Mouse (Mus musculus) embryonic fibroblast, embryonic 13.5 days (primary cell): Measurements from ENCODE around the gene Fam163b. TPM values are rescaled to one million over a fixed set of nuclear protein-coding genes. Genes with fewer than 3 reads are reported as not detected.

Source experiments
- H3K27ac ChIP-seq: 2 replicates; pipeline ENCODE4 v1.5.1; 2012; ENCODE audit warnings: low read length, control low read depth, inconsistent platforms; ENCODE audit not compliant: insufficient read depth
- H3K4me1 ChIP-seq: 2 replicates; pipeline ENCODE4 v1.6.1; 2011; ENCODE audit warnings: low read length; ENCODE audit not compliant: control insufficient read depth, insufficient read depth
- H3K4me3 ChIP-seq: 2 replicates; pipeline ENCODE4 v1.5.1; 2011; ENCODE audit warnings: mild to moderate bottlenecking, control low read depth, low read length; ENCODE audit not compliant: insufficient read depth
- CTCF ChIP-seq: IDR thresholded peaks from 2 replicates; pipeline ENCODE4 v1.5.1; 2011; ENCODE audit warnings: mild to moderate bottlenecking, control low read depth, low read length, moderate library complexity, borderline replicate concordance; ENCODE audit not compliant: insufficient read depth
- POLR2A ChIP-seq: IDR thresholded peaks from 2 replicates; pipeline ENCODE4 v1.6.1; 2011; ENCODE audit warnings: low read depth, mild to moderate bottlenecking, control low read depth, low read length, moderate library complexity
- polyA plus RNA-seq: library from polyadenylated mRNA; stranded (reverse); fragments of >200 nt; gene quantifications from 2 replicates; pipeline ENCODE4 v1.2.4, GENCODE M21; 2011; ENCODE audit warnings: low read depth; ENCODE audit not compliant: missing spikeins, insufficient read length

Fam163b gene
- polyA plus RNA-seq, 1 experiment = not detected

DNA sequence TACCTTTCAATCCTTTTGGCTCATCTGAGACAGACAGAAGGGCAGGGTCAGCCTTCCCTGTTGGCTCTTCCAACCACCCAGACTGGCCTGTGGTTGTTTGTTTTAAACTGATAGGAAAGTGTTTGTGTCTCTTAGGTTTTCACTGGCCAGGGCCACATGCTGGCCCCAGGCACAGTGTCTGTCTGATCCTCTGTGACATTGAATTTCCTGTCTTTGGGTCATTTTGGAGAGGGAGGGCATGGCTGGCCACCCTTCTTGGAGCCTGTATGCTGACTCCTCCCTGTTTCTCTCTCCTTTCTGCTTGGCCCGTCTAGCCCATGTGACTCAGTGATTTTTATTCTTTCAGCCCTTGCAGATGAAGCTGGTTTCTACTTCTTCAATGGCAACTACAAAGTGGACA, 53.1 kb downstream of the Fam163b start:
- no peak overlapping the region for H3K4me3 ChIP-seq
- TF ChIP-seq CTCF = no peak
- no peak for TF ChIP-seq POLR2A
- H3K27ac ChIP-seq = no peak overlapping the region
- H3K4me1 ChIP-seq = no peaks in the 10 kb centered on the region

DNA sequence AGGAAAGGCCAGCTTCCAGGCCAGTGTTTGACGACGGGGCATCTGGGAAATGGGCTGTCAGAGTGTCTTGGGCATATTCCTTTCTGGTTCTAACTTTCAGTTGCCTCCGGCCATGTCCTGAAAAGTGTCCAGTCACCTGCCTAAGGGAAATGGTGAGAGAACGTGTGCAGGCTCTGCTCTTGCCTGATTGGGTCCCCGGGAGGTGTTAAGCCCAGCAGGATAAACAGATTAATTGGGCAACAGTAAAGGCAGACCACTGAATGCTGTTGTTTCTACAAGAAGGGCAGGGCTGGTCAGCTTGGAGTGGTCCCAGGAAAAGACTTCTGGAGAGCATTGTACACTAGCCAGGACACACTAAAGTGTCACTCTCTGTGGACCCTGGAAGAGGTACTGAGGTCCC, 53.6 kb downstream of the Fam163b start:
- H3K4me1 ChIP-seq = no peaks in the 10 kb centered on the region
- no peak overlapping the region for H3K27ac ChIP-seq
- no peak overlapping the region for H3K4me3 ChIP-seq
- TF ChIP-seq CTCF = no peak
- no peak for TF ChIP-seq POLR2A

DNA sequence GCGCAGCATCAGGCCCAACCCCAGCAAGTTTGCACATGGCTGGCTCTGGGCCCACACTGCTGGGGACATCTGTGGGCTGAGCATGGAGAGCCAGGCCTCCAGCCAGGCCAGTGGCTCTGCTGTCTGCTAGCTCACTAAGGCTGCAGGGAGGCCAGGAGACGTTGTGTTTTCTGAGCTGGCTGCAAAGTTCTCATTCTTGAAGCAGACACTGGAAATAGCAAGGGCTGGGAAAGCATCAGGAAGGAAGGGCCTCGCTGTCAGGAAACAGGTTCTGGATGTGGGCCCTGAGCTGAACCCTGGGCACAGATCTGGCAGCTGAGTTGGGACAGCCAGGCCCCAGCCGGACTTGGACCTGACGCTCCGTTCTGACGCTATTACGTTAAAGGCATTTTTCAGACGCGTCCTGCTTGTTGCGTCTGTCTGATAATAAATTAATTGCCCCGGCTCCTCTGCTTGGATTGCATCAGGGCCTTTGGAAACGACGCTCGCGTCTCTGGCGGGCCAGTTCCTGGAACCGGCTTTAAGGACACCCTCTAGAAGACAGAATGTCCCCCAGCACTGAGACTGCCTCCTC, 54.1 kb downstream of the Fam163b start:
- Histone ChIP-seq H3K4me3 (no peak overlapping the region), H3K4me1 (no peaks in the 10 kb centered on the region), H3K27ac (no peak overlapping the region)
- no peak for TF ChIP-seq CTCF
- no peak for TF ChIP-seq POLR2A

DNA sequence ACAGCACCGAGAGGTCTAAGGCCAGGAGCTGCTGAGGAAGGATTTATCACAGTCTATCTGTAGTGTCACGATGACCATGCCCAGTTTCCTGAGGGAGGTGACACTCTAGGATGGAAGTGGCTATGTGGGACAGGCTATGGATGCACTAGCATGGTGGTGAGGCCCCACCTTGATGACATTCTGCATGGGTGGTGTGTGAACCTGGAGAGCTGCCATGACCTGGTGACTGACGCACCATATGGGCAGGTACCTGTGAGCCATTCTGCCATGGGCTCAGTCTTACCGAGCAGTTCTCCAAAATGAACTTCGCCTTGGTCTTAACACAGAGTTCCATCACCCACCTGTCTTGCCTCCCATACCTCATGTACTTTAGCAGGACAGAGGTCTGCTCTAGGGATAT, 54.7 kb downstream of the Fam163b start:
- no peaks in the 10 kb centered on the region for H3K4me1 ChIP-seq
- no peak for TF ChIP-seq CTCF
- no peak for TF ChIP-seq POLR2A
- no peak overlapping the region for H3K4me3 ChIP-seq
- H3K27ac ChIP-seq = no peak overlapping the region

DNA sequence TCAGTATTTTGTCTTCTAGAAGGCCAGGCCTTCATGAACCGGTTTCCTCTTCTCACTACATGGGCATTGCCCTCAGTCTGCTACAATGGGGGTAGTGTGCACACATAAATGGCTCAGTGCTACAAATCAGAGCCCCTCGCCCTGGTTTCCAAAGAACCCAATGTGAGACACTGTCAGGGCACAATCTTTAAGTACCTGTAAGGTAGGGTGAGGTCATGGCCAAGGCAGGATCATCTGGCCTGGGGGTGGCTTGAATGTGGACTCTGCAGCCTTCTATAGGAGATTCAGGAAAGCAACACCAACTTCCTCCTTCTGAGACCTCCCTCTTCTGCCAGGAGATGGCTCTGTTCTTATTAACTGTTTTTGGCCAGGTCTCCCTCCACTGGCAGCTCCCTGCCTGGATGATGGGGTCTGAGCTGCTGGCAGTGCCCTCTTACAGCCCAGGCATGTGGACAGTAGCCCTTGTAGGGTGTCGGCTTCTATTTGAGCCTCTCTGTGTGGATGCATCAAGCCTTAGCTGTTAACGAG, 55.7 kb downstream of the Fam163b start:
- no peak overlapping the region for H3K4me3 ChIP-seq
- no peaks in the 10 kb centered on the region for H3K4me1 ChIP-seq
- TF ChIP-seq CTCF (no peak), POLR2A (no peak)
- H3K27ac ChIP-seq = no peak overlapping the region

DNA sequence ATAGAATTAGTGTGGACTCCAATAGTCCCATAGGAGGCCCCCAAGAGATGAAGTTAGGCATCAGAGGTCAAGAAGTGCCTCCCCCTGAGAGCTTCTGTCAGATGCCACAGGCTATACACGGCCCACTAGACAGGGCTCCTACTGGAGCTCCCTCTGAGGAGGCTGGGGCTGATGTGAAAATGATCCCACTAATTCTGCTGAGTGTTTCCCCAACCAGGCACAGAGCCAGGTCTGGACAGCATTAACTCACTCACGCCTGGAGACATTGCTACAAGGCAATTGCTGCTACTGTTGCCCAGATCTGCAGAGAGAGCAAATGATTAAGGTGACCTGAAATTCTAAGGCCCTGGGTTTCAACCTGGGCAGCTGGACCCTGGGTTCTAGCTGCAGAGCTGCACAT, 56.5 kb downstream of the Fam163b start:
- H3K4me3 ChIP-seq = no peak overlapping the region
- no peak for TF ChIP-seq CTCF
- TF ChIP-seq POLR2A = no peak
- H3K27ac ChIP-seq = no peak overlapping the region
- H3K4me1 ChIP-seq = no peaks in the 10 kb centered on the region

DNA sequence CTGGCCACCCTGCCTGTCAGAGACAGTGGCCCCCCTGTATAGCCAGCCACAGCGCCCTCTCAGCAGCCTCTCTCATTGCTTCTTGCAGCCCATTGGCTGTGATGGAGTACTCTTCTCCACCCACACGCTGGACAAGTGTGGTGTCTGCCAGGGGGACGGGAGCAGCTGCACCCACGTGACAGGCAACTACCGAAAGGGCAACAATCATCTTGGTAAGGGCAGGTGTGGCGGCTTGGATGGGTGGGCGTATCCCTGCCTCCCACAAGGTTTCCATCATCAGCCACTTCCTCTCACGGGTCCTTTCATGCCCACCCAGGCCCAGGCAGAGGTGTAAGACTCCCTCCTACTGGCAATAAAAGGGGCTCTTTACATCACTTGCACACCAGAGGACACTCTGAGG, 57.3 kb downstream of the Fam163b start:
- Histone ChIP-seq H3K4me1 (no peaks in the 10 kb centered on the region), H3K4me3 (no peak overlapping the region), H3K27ac (no peak overlapping the region)
- TF ChIP-seq CTCF (no peak), POLR2A (no peak)

DNA sequence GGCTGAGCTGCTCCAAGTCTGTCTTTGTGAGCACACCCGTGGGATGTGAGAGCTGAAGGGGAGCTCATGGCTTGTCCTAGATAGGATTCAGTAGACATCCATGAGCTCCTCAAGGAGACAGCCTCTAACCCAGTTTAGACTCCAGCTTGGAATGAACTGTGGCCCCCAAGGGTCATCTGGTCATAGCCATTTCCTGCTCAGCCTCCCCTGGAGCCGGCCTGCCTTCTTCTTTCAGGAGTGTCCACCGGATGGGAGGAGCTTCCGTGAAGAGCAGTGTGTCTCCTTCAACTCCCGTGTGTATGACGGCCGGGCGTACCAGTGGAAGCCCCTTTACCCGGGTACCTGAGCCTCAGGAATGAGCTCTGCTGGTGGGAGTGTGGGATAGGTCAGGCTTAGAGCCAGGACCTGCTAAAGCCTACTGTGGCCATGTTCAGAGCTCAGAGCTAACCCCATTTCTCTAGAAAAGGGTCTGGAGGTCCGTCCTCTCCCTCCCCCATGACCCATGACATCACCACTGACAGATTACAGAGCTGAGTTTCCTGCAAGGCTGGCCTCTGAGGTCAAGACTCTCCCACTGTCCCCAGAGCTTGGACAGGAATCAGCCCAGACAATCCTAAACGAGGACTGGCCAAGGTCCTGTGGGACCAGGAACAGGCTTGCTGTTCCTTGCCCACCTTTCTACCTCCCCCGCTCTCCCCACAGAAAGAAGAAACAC, 58.4 kb downstream of the Fam163b start:
- peaks cover 7% of the 10 kb centered on the region for H3K4me1 ChIP-seq
- TF ChIP-seq POLR2A = no peak
- TF ChIP-seq CTCF = no peak
- H3K4me3 ChIP-seq = no peak overlapping the region
- no peak overlapping the region for H3K27ac ChIP-seq

DNA sequence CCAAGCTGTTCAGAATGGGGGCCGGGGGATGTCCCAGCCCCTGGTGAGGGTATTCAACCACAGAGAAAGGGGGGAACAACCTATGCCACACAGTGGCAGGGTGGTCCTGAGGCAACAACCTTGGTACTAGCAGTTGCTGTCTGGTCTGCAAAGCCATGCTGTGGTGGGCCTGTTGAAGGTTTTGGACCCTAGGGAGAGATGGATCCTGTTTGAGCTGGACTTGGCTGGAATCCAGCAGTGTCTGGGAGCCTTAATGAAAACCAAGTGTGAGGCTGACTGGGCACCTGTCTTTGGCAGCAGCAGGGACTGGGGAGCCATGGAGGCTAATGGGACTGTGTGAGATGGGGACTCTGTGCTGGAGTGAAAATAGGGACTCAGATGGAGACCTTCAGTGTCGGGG, 62.6 kb downstream of the Fam163b start:
- no peak overlapping the region for H3K27ac ChIP-seq
- TF ChIP-seq CTCF (no peak), POLR2A (no peak)
- peaks cover 7% of the 10 kb centered on the region for H3K4me1 ChIP-seq
- no peak overlapping the region for H3K4me3 ChIP-seq

DNA sequence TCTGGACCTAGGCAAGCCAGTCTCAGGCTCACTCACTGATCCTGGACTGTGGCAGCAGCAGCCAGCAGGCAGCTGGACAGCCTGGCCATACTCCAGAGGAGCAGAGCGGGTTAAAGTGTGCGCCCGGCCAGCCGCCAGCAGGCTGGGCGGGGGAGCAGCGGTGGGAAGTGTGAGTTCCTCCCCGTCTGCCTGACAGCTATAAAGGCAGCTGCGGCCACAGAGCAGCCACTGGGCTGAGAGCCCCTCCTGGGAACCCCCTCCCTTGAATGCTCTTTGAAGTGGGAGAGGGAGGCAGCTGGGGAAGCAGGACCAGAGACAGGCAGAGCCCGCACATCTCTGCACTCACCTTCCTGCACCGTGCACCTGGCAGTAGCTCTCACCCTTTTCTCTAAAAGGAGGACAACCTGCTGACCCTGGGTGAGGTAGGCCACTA, 63.1 kb downstream of the Fam163b start, which contains the start of gene Adamtsl2:
Gene Adamtsl2, plus strand, starts transcription at position 228 of the 433 bp plus-strand sequence.
- Histone ChIP-seq H3K27ac (no peak within 1 kb of the TSS), H3K4me3 (no peak within 1 kb of the TSS), H3K4me1 (peaks cover 7% of the 10 kb centered on the region)
- no peak for TF ChIP-seq CTCF
